Comparison of ENCODE assay signal across 9 mouse cellular contexts in genomic region chr12:83213879-83214341, GRCm38 (mm10).
DNase-seq lines count a peak whose midpoint lies in the region; ATAC-seq lines count a peak whose summit lies in the region.
"Had no signal": no experiment of that assay in that cellular context is flagged by ENCODE, and none has a peak within 500 bp of the region (broad histone marks: within the 10 kb centered on the region; RNA-seq: fewer than 3 reads in every experiment).

No protein-coding gene starts in this region.

- H3K4me3 ChIP-seq in forebrain, embryonic 11.5 days (ENCODE audit: low read depth, low read length), result no peak overlapping the region
- H3K4me3 ChIP-seq in forebrain, embryonic 16.5 days (replicated peaks; ENCODE audit: low read length), result no peak overlapping the region
- no peak overlapping the region for H3K4me3 ChIP-seq in embryonic facial prominence, embryonic 14.5 days (ENCODE audit: low read depth, low read length)
- H3K4me3 ChIP-seq in midbrain, embryonic 14.5 days (replicated peaks; ENCODE audit: low read depth, low read length), result no peak overlapping the region
- H3K4me3 ChIP-seq: limb, embryonic 12.5 days had no signal

- H3K9me3 ChIP-seq in forebrain, embryonic 11.5 days (ENCODE audit: control insufficient read depth, low read length), result no peaks in the 10 kb centered on the region
- no peaks in the 10 kb centered on the region for H3K9me3 ChIP-seq in forebrain, embryonic 16.5 days (ENCODE audit: control insufficient read depth, low read length)
- H3K9me3 ChIP-seq in embryonic facial prominence, embryonic 14.5 days (ENCODE audit: control insufficient read depth, low read length), result no peaks in the 10 kb centered on the region
- H3K9me3 ChIP-seq in midbrain, embryonic 14.5 days (ENCODE audit: control insufficient read depth, low read length), result no peaks in the 10 kb centered on the region
- H3K9me3 ChIP-seq: limb, embryonic 12.5 days had no signal

- H3K9ac ChIP-seq in forebrain, embryonic 11.5 days (ENCODE audit: low read length), result no peak overlapping the region
- H3K9ac ChIP-seq in forebrain, embryonic 16.5 days (replicated peaks; ENCODE audit: low read depth, low read length), result no peak overlapping the region
- H3K9ac ChIP-seq in embryonic facial prominence, embryonic 14.5 days (ENCODE audit: low read depth, low read length), result no peak overlapping the region
- no peak overlapping the region for H3K9ac ChIP-seq in midbrain, embryonic 14.5 days (replicated peaks; ENCODE audit: low read length)
- H3K9ac ChIP-seq: limb, embryonic 12.5 days had no signal

- peak; percentile 46 for DNase-seq in forebrain, embryonic 11.5 days (ENCODE audit: low spot score)
- peak; percentile 38 to 47 for DNase-seq in layer of hippocampus, postnatal 10 days (ENCODE audit: low spot score in 2 of 2)
- DNase-seq in layer of hippocampus, adult 18-20 months (ENCODE audit: low spot score in 2 of 2), result no peak
- peak; percentile 39 for DNase-seq in embryonic facial prominence, embryonic 14.5 days (ENCODE audit: low spot score)
- peak; percentile 66 for DNase-seq in midbrain, embryonic 14.5 days
- DNase-seq in gastrocnemius, adult 18-20 months (ENCODE audit: low spot score), result no peak

- H3K4me2 ChIP-seq in forebrain, embryonic 11.5 days (ENCODE audit: low read depth, low read length, severe bottlenecking), result no peak overlapping the region
- H3K4me2 ChIP-seq in forebrain, embryonic 16.5 days (ENCODE audit: low read length), result no peak overlapping the region
- H3K4me2 ChIP-seq in embryonic facial prominence, embryonic 14.5 days (ENCODE audit: low read depth, low read length), result no peak overlapping the region
- H3K4me2 ChIP-seq in midbrain, embryonic 14.5 days (ENCODE audit: low read length), result no peak overlapping the region
- H3K4me2 ChIP-seq: limb, embryonic 12.5 days had no signal

- no peaks in the 10 kb centered on the region for H3K36me3 ChIP-seq in forebrain, embryonic 11.5 days (ENCODE audit: control insufficient read depth, insufficient read depth, low read length)
- no peaks in the 10 kb centered on the region for H3K36me3 ChIP-seq in forebrain, embryonic 16.5 days (ENCODE audit: control insufficient read depth, insufficient read depth)
- H3K36me3 ChIP-seq in embryonic facial prominence, embryonic 14.5 days (ENCODE audit: control insufficient read depth, insufficient read depth, low read length), result no peaks in the 10 kb centered on the region
- H3K36me3 ChIP-seq in midbrain, embryonic 14.5 days (ENCODE audit: control insufficient read depth, insufficient read depth, low read length), result 0 out of 2 replicates have a peak, but pooled peaks cover 6% of the 10 kb centered on the region
- H3K36me3 ChIP-seq: limb, embryonic 12.5 days had no signal

- whole genome bisulfite sequencing in forebrain, embryonic 11.5 days, result 37% methylated on average over 6 of the region's 6 CpGs
- 30% methylated on average over 6 of the region's 6 CpGs for WGBS in forebrain, embryonic 16.5 days
- 21% methylated on average over 6 of the region's 6 CpGs for WGBS in embryonic facial prominence, embryonic 14.5 days
- WGBS in midbrain, embryonic 14.5 days, result 11% methylated on average over 6 of the region's 6 CpGs

- 0 out of 2 replicates have a peak, but pooled peaks cover 2% of the 10 kb centered on the region for H3K4me1 ChIP-seq in forebrain, embryonic 11.5 days (replicated peaks; ENCODE audit: control insufficient read depth, insufficient read depth, low read length)
- peaks cover 8% of the 10 kb centered on the region for H3K4me1 ChIP-seq in forebrain, embryonic 16.5 days (replicated peaks; ENCODE audit: control insufficient read depth, insufficient read depth, low read length)
- H3K4me1 ChIP-seq in embryonic facial prominence, embryonic 14.5 days (ENCODE audit: control insufficient read depth, insufficient read depth, low read length), result peaks cover 19% of the 10 kb centered on the region; the same call in 1 of the 2 replicates
- H3K4me1 ChIP-seq in midbrain, embryonic 14.5 days (ENCODE audit: control insufficient read depth, insufficient read depth, low read length), result peaks cover 18% of the 10 kb centered on the region

- no peak overlapping the region for H3K27ac ChIP-seq in forebrain, embryonic 11.5 days (ENCODE audit: low read depth, low read length)
- H3K27ac ChIP-seq in forebrain, embryonic 16.5 days (ENCODE audit: low read length), result no peak overlapping the region
- no peak overlapping the region for H3K27ac ChIP-seq in embryonic facial prominence, embryonic 14.5 days (replicated peaks; ENCODE audit: low read depth, low read length)
- H3K27ac ChIP-seq in midbrain, embryonic 14.5 days (replicated peaks; ENCODE audit: low read depth, low read length), result peak overlapping the region; percentile 49
- H3K27ac ChIP-seq: limb, embryonic 12.5 days had no signal

- no peak; the same call in 1 of the 2 replicates for ATAC-seq in forebrain, embryonic 11.5 days (replicated peaks; ENCODE audit: low FRiP score)
- ATAC-seq in forebrain, embryonic 16.5 days, result no peak; the same call in 1 of the 2 replicates
- ATAC-seq in embryonic facial prominence, embryonic 14.5 days (ENCODE audit: low read depth), result peak; percentile 71; the same call in 1 of the 2 replicates
- no peak for ATAC-seq in midbrain, embryonic 14.5 days (ENCODE audit: low FRiP score, low TSS enrichment)
- ATAC-seq in monocyte, adult 5-6 weeks (replicated peaks; ENCODE audit: insufficient number of reproducible peaks, low FRiP score, low TSS enrichment, poor library complexity, severe bottlenecking), result no peak

- no peaks in the 10 kb centered on the region for H3K27me3 ChIP-seq in forebrain, embryonic 11.5 days (ENCODE audit: control insufficient read depth, insufficient read depth, low read length)
- no peaks in the 10 kb centered on the region for H3K27me3 ChIP-seq in forebrain, embryonic 16.5 days (replicated peaks; ENCODE audit: control insufficient read depth, insufficient read depth, low read length)
- no peaks in the 10 kb centered on the region for H3K27me3 ChIP-seq in embryonic facial prominence, embryonic 14.5 days (replicated peaks; ENCODE audit: control insufficient read depth, insufficient read depth, low read length)
- no peaks in the 10 kb centered on the region for H3K27me3 ChIP-seq in midbrain, embryonic 14.5 days (ENCODE audit: control insufficient read depth, insufficient read depth, low read length)
- H3K27me3 ChIP-seq: limb, embryonic 12.5 days had no signal

Comparison
In these comparisons a context has a peak if more than half of its experiments do, and no peak if none do; other contexts are left out.
1. DNase-seq: peak in forebrain, embryonic 11.5 days (single experiment), layer of hippocampus, postnatal 10 days (2 of 2), embryonic facial prominence, embryonic 14.5 days (single experiment) and midbrain, embryonic 14.5 days (single experiment); none in layer of hippocampus, adult 18-20 months (0 of 2) and gastrocnemius, adult 18-20 months (single experiment).